Mouse (Mus musculus) forebrain, embryonic 16.5 days (tissue): ENCODE measurements around the gene Mroh2a. TPM values are rescaled to one million over a fixed set of nuclear protein-coding genes. Genes with fewer than 3 reads are reported as not detected.

Source experiments
- ATAC-seq: fragments of 200-750 bp; cut with Nextera tagmentation; 2 replicates; pipeline ENCODE4 v1.8.0; 2017; ENCODE audit warnings: mild to moderate bottlenecking, moderate library complexity
- H3K27ac ChIP-seq: fragments of 300-500 bp; sonication (generic); 2 replicates; pipeline ENCODE4 v1.5.1; 2014; ENCODE audit warnings: low read length, control low read depth
- H3K27me3 ChIP-seq: fragments of 300-500 bp; sonication (generic); replicated peaks from 2 replicates; pipeline ENCODE4 v1.6.1; 2014; ENCODE audit warnings: low read length; ENCODE audit not compliant: control insufficient read depth, insufficient read depth
- H3K36me3 ChIP-seq: fragments of 300-500 bp; sonication (generic); 2 replicates; pipeline ENCODE4 v1.6.1; 2014; ENCODE audit not compliant: control insufficient read depth, insufficient read depth
- H3K4me1 ChIP-seq: fragments of 300-500 bp; sonication (generic); replicated peaks from 2 replicates; pipeline ENCODE4 v1.6.1; 2014; ENCODE audit warnings: low read length; ENCODE audit not compliant: control insufficient read depth, insufficient read depth
- H3K4me2 ChIP-seq: fragments of 300-500 bp; sonication (generic); 2 replicates; pipeline ENCODE4 v1.6.1; 2014; ENCODE audit warnings: mild to moderate bottlenecking, low read length, control low read depth
- H3K4me3 ChIP-seq: fragments of 300-500 bp; sonication (generic); replicated peaks from 2 replicates; pipeline ENCODE4 v1.5.1; 2014; ENCODE audit warnings: mild to moderate bottlenecking, low read length, control low read depth
- H3K9ac ChIP-seq: fragments of 300-500 bp; sonication (generic); replicated peaks from 2 replicates; pipeline ENCODE4 v1.6.1; 2014; ENCODE audit warnings: low read depth, low read length, control low read depth
- H3K9me3 ChIP-seq: fragments of 300-500 bp; sonication (generic); 2 replicates; pipeline ENCODE4 v1.6.1; 2016; ENCODE audit warnings: low read length; ENCODE audit not compliant: control insufficient read depth
- WGBS: fragments of 180-500 bp; shearing (Covaris S2); extraction: QIAGEN DNeasy Blood & Tissue Kit; methylation state at CpG from one replicate; pipeline ENCODE4 v1.1.7; 2014; 5-methylcytosine and 5-hydroxymethylcytosine counted together
- polyA plus RNA-seq: library from polyadenylated mRNA; unstranded; fragments of >200 nt; fragmentation: Nextera tagmentation; extraction: Ambion mirVana; gene quantifications from 2 replicates; pipeline ENCODE4 v1.2.1, GENCODE M21; 2015

Mroh2a gene
- polyA plus RNA-seq, 1 experiment from 2014 or later, result 1.0 TPM

DNA sequence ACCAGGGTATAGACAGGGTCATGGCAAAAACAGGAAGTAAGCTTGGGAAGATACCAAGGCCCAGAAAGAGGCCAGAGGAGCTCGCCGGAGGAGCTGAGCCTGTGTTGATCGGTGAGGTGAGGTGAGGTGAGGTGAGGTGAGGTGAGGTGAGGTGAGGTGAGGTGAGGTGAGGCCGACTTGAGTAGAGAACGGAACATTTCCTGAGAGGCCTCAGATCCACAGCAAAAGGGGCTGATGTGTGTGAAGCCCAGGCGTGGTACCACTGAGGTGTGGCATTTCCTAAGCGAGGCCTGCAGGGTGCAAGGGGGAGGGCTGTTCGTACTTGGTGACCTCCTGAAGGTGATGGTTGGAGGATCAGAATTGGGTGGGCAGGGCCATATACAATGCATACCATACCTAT is 26.3 kb downstream of the Mroh2a start:
- no peaks in the 10 kb centered on the region for H3K36me3 ChIP-seq
- peaks cover 77% of the 10 kb centered on the region for H3K9me3 ChIP-seq
- no peaks in the 10 kb centered on the region for H3K4me1 ChIP-seq
- H3K9ac ChIP-seq, result no peak overlapping the region
- no peak overlapping the region for H3K27ac ChIP-seq
- H3K4me3 ChIP-seq, result no peak overlapping the region
- WGBS, result 75% methylated on average over 8 of the region's 8 CpGs
- no peak for ATAC-seq
- H3K4me2 ChIP-seq, result no peak overlapping the region
- no peaks in the 10 kb centered on the region for H3K27me3 ChIP-seq

GRCm38 (mm10) chr1:88253540-88253939 is 26.8 kb downstream of the Mroh2a start:
- H3K9me3 ChIP-seq, result peaks cover 72% of the 10 kb centered on the region
- WGBS, result 71% methylated on average over 6 of the region's 6 CpGs
- H3K27me3 ChIP-seq, result no peaks in the 10 kb centered on the region
- H3K4me3 ChIP-seq, result no peak overlapping the region
- no peak overlapping the region for H3K4me2 ChIP-seq
- no peaks in the 10 kb centered on the region for H3K36me3 ChIP-seq
- no peak for ATAC-seq
- no peak overlapping the region for H3K27ac ChIP-seq
- H3K4me1 ChIP-seq, result no peaks in the 10 kb centered on the region
- no peak overlapping the region for H3K9ac ChIP-seq

DNA sequence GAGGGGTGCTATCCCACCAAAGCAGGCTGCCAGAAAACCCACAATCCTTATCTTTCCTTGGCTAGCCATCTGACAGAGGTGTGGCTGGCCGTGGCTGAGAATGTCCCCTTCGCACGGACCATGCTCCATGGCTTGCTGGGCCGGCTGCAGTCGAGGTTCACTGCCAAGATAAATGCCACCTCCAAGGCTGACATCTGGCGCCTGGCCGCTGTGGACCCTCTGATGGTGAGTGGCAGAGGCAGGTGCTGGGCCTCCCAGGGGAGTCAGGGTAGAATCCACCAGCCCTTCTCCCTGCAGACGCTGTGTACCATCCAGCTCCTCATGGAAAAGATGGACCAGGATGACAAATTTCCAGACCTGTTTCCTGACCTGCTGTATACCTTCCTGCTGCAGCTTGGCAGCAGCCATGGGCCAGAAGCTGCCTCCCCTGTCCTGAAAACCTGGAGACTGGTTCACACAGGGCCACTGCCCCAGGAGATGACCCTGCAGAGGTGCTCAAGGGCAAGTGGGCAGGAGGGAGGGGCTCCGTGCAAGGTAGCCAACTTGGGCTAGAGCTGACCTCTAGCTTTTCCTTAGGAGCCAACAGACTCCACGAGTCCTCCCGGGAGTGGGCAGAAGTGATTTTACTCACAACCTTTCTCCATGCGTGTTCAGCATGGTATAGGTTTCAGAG is 28.1 kb downstream of the Mroh2a start:
- Histone ChIP-seq H3K4me2 (no peak overlapping the region), H3K4me1 (no peaks in the 10 kb centered on the region), H3K27ac (no peak overlapping the region), H3K9me3 (peaks cover 59% of the 10 kb centered on the region), H3K9ac (no peak overlapping the region), H3K36me3 (peaks cover under 1% of the 10 kb centered on the region), H3K4me3 (no peak overlapping the region), H3K27me3 (no peaks in the 10 kb centered on the region)
- 89% methylated on average over 12 of the region's 12 CpGs for WGBS
- no peak for ATAC-seq

DNA sequence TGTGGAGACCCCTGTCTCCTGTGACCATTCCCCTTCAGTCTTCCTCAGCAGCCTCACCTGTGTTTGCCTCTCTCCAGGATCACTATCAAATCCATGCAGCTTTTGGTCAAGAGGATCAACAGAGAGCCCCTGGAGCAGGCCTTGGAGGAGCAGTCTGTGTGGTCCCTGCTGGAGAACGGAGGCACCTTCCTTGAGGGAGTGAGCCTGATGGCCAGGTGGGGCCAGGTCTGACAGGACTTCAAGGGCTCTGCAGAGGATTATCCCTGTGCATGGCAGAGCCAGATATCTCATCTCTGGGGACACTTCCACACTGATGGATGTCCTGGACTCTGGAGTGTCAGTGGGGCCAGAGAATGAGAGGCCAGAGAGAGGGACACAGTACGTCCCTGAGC is 28.7 kb downstream of the Mroh2a start:
- no peak overlapping the region for H3K4me3 ChIP-seq
- no peak for ATAC-seq
- no peak overlapping the region for H3K9ac ChIP-seq
- no peak overlapping the region for H3K4me2 ChIP-seq
- no peak overlapping the region for H3K27ac ChIP-seq
- H3K9me3 ChIP-seq, result peaks cover 53% of the 10 kb centered on the region
- WGBS, result 58% methylated on average over 2 of the region's 2 CpGs
- no peaks in the 10 kb centered on the region for H3K27me3 ChIP-seq
- no peaks in the 10 kb centered on the region for H3K4me1 ChIP-seq
- H3K36me3 ChIP-seq, result peaks cover 6% of the 10 kb centered on the region

DNA sequence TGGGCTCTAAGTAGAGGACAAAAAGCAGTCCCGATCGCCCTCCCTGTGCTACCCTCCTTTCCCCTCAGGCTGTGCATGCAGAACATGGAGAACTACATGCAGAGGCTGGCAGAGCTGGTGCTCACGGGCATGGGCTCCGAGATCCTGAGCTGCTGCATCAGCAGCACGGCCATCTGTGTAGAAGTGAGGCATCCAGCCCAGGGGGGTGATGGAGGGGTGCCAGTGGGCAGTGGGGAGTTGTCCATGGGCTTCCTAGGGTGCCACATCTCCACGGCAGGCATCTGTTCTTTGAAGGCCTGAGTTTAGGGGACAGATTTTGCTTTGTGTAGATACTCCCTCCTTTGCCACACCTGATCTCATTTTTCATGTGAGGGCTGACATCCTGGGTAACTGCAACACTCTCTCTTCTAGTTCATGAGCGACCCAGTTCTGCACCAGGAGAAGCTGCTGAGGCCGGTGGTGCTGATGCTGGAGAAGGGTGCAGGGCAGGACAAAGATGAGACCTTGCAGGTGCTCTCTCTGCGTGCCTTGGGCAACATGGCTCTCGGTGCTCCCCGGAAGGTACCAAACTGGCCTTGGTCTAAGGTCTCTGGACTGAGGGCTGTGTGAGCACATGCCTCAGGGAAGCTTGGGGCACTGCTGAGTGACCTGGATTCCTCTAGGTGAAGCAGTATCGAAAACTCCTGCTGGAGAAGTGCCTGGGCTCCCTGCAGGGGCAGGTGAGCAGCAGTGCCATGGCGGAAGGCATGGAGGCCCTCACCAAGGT is 29.4 kb downstream of the Mroh2a start:
- no peak overlapping the region for H3K27ac ChIP-seq
- 80% methylated on average over 13 of the region's 13 CpGs for WGBS
- peaks cover 46% of the 10 kb centered on the region for H3K9me3 ChIP-seq
- H3K9ac ChIP-seq, result no peak overlapping the region
- no peak for ATAC-seq
- H3K36me3 ChIP-seq, result peaks cover 8% of the 10 kb centered on the region
- no peaks in the 10 kb centered on the region for H3K27me3 ChIP-seq
- no peak overlapping the region for H3K4me3 ChIP-seq
- no peak overlapping the region for H3K4me2 ChIP-seq
- no peaks in the 10 kb centered on the region for H3K4me1 ChIP-seq

DNA sequence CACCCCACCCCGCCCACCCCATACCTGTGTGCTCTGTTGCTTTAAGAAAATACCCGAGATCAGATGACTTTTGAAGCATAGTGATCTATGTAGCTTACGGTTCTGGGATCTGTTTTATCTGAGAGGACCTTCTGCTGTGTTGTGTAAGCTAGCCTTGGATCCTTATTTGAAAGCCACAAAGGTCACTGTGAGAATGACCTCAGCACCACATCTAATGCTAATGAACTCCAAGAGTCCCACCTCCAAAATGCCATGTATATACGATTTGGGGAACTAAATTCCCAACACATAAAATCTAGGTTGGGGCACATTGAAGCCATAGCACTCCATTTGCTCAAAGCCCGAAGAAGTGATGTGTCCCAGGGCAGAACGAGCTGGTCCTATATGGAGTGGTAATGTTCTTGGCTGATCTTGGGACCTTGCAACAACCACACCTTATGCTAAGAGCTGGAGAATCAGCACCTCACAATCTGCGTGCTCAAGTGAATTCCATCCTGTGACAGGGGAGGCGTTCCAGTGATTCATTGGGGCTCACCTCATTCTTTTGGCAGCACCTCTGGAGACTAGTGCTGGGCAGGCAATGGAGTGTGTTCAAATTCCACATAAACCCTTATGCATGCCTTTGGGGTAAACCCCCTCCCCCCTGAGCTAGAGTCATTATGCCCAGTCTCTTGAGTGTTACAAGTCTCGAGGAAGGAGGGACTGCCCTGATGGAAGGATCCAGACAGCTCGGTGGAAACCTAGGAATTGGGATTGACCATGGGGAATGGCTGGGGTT is 30.3 kb downstream of the Mroh2a start:
- peaks cover 40% of the 10 kb centered on the region for H3K9me3 ChIP-seq
- H3K4me2 ChIP-seq, result no peak overlapping the region
- ATAC-seq, result no peak
- peaks cover 17% of the 10 kb centered on the region for H3K36me3 ChIP-seq
- H3K4me1 ChIP-seq, result no peaks in the 10 kb centered on the region
- H3K27ac ChIP-seq, result no peak overlapping the region
- no peak overlapping the region for H3K9ac ChIP-seq
- 84% methylated on average over 10 of the region's 10 CpGs for WGBS
- H3K4me3 ChIP-seq, result no peak overlapping the region
- H3K27me3 ChIP-seq, result no peaks in the 10 kb centered on the region

- WGBS, result 77% methylated on average over 6 of the region's 6 CpGs
- Histone ChIP-seq H3K36me3 (peaks cover 23% of the 10 kb centered on the region), H3K4me1 (no peaks in the 10 kb centered on the region), H3K27me3 (no peaks in the 10 kb centered on the region), H3K27ac (no peak overlapping the region), H3K9ac (no peak overlapping the region), H3K4me2 (no peak overlapping the region), H3K9me3 (peaks cover 34% of the 10 kb centered on the region), H3K4me3 (no peak overlapping the region)
- no peak for ATAC-seq
Measured at GRCm38 (mm10) chr1:88257681-88258080, 30.9 kb downstream of the Mroh2a start.

- Histone ChIP-seq H3K36me3 (peaks cover 30% of the 10 kb centered on the region), H3K27ac (no peak overlapping the region), H3K4me1 (no peaks in the 10 kb centered on the region), H3K27me3 (no peaks in the 10 kb centered on the region), H3K4me3 (no peak overlapping the region), H3K9me3 (peaks cover 30% of the 10 kb centered on the region), H3K9ac (no peak overlapping the region), H3K4me2 (no peak overlapping the region)
- no peak for ATAC-seq
- WGBS, result 74% methylated on average over 6 of the region's 6 CpGs
Measured at GRCm38 (mm10) chr1:88258361-88258760, 31.6 kb downstream of the Mroh2a start.

- WGBS, result 80% methylated on average over 8 of the region's 8 CpGs
- Histone ChIP-seq H3K9ac (no peak overlapping the region), H3K9me3 (peaks cover 25% of the 10 kb centered on the region), H3K27ac (no peak overlapping the region), H3K4me2 (no peak overlapping the region), H3K36me3 (peaks cover 37% of the 10 kb centered on the region), H3K4me1 (no peaks in the 10 kb centered on the region), H3K27me3 (no peaks in the 10 kb centered on the region), H3K4me3 (no peak overlapping the region)
- ATAC-seq, result 0 out of 2 replicates have a peak, but pooled peaks have one; percentile 3
Measured at GRCm38 (mm10) chr1:88258881-88259642, 32.3 kb downstream of the Mroh2a start.
